Mouse (Mus musculus) right cerebral cortex, adult 2 months (tissue): ENCODE results near the gene Cnp.
A peak's percentile ranks its signal among the peaks of the same experiment; 100 is the strongest.
"Not testable (repeated sequence)": the region's sequence is repeated elsewhere in the genome, so short reads cannot be mapped to it uniquely, and the experiment has no call there.

Source experiments
- DNase-seq, 2 experiments: peaks; one replicate each; pipeline ENCODE4 v3.0.0; 2021 to 2022; ENCODE audit warnings: low spot score in 2 of 2

Gene Cnp

DNA sequence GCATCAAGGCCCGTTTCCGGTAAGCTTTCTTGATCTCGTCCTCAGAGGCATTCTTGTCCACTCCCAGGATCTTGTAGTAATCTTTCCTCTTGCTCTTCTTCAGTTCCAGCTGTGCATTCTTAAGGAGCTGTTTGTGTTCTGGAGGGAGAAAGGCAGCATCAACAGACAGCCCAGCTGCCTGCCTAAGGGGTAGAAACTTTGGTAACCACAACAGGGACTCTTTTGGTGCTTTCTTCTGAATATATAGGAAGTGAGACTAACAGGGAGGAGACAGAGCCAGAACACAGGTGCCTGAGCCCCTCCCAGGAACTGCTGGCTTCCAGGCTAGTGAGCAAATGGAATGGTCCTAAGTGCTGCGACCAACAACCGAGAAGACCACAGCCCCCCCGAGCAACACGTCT is 9.9 kb downstream of the Cnp start:
- DNase-seq = no peak

DNA sequence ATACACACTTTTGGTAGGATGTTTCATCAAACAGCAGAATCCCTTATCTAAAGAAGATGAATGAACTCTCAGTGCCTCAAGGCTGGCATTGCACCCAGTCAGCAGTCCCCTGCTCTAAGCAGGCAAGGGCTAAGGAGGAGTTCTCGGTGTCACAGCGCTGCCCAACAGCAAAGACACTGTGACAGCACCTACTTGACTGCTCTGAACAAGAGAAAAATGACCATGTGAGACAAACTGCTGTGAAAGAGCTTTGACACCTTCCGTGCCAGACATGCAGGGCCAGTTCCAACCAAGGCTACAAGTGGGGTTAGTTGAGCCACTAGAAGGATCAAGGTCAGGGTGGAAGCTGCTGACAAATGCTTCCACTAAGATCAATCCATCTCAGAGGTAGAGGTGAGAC is 10.4 kb downstream of the Cnp start:
- DNase-seq = no peak

DNA sequence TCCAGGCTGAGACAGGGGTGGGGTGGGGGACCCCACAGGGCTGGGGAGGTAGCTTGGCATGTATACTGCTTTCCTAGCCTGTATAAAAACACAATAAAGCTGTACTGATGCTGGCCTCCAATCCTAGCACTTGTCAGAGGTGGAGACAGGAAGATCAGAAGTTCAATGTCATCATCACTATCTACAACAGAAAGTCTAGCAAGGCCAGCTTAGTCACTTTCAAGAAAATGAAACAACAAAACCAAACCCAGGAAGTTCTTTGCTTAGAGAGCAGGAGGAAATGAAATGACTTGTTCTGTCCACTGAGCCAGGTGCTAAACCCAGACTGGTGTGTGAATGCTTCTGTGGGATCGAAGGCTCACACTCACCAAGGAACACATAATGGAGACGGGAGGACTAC is 13.8 kb downstream of the Cnp start:
- DNase-seq = no peak

DNA sequence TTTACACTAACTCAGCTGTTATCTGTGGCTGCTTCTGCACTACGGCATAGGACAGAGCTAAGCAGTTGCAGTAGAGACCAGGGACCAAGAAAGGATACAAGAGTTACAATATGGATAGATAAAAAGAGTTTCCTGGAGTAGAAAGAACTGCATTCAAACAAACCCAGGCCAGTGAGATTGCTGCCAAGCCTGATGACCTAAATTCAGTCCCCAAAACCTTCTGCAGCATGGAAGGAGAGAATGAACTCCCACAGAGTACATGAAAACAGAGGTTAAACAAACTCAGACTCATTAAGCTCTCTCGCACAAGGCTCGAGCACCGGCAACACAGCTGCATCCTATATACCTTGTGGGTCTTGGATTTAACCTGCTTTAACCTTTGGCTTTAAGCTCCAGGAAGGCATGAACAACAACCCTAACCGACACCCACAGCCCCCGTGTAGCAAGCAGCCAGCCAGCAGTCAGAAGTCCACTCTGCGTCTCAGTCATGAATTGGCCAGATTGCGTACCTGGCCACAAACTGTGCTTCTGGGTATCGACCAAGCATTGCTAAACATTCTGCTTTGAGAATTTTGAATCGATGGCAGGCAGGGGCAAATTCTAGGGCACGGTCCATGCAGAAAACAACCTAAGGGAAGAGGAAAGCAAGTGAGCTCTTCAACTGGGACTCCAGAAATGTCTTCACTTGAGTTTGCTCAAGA is 17.8 kb downstream of the Cnp start:
- DNase-seq = no peak

DNA sequence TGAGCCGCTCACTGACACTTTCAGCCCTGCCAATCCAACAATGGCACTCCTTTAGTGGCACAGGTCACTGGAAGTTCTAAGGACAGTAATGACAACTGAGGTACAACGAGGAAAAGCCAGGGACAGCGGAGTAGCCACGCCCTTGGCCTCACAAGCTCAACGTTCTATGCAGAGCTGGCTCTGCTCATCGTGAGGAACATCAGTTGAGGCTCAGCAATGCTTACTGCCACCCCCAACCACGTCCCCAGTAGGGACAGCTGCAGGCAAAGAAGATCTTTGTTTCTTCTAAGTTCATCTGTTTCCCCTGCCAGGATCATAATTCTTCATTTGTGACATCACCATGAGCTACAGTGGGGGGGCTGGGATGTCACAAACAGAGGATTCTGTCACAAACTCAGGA is 19.9 kb downstream of the Cnp start:
- no peak for DNase-seq

DNA sequence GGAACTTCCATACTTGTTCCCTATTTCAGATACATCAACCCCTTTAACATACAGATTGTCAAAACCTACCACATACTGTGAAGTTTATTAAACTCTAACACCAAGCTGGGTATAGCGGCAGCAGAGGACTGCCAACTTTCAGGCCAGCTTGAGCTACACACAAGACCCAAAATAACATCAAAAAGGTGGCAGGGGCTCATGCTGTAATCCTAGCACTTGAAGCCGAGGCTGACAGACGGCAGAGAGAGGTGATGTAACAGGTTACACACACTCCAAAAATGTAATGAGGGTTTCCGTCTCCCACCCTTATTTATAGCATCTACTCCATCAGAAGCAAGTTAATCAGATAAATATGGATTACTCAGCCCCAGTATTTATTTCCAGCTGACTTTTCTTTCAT is 20.8 kb downstream of the Cnp start:
- DNase-seq = no peak

DNA sequence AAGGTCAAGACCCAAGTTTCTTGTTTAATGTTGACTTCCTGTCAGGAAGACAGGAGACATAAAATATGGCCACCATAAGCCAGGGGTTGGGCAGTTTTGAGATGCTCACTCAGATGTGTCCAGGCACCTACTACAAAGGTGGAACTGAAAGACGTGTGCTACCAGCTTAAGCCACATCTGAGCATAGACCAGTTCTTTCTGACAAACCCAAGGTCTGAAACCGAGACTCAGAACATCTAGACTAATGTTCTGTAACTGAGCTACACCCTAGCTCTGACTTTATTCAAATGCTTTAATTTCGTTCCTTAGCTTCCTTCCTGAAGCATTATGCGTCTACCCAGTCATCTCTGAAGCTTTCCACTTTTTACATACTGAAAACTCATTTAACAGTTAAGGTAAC is 23.4 kb downstream of the Cnp start:
- no peak for DNase-seq

DNA sequence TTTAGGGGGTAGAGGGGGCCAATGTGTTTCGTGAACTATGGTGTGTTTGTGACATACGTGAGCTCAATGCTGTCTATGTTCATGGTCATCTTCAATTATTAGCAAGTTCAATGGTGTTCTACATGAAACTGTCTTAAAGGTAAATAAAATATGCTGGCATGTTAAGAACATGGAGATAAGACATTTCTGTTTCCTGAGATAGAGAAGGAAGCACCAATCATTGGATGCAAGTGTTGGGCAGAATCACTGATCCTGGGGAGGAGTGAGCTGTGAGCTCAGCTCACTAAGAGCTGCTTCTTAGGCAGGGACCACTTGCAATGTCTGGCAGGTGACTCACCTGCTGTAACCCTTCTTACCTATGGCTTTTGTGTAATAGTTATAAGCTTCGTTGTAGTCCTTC is 26.7 kb downstream of the Cnp start:
- DNase-seq = no peak

DNA sequence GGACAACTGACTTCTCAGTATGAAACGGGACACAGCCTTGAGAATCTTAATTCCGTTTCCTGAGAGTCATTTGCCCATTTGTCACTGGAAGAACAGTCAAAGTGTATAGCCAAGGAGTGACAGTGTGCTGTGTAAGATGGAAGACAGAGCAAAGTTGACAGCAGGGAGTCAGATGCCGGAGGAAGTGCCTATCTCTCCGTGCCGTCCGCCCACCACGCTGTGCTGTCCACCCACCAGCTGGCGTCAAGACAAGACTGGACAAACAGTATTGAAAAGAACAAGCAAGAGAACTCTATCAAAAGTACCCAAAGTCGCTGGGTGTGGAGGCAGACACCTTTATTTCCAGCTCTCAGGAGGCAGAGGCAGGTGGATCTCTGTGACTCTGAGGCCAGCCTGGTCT is 28.5 kb downstream of the Cnp start:
- DNase-seq = no peak

DNA sequence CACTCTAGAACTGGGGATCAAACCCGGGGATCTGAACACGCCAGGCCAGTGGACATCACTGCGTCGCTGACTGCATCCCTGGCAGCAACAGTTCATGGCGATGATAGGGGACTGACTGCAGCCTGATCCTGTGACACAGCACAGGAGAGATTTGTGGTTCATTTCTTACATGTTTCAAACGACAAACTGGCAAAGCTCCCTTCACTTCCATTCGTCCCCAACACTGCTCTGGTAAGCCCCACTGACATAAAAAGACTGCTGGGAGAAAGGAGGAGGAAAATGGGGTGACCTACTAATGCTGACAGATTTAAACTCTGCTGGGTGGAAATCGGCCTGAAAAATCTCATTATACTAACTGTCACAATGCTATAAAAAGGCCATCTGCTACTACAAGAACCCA is 29.1 kb downstream of the Cnp start:
- DNase-seq = no peak

DNA sequence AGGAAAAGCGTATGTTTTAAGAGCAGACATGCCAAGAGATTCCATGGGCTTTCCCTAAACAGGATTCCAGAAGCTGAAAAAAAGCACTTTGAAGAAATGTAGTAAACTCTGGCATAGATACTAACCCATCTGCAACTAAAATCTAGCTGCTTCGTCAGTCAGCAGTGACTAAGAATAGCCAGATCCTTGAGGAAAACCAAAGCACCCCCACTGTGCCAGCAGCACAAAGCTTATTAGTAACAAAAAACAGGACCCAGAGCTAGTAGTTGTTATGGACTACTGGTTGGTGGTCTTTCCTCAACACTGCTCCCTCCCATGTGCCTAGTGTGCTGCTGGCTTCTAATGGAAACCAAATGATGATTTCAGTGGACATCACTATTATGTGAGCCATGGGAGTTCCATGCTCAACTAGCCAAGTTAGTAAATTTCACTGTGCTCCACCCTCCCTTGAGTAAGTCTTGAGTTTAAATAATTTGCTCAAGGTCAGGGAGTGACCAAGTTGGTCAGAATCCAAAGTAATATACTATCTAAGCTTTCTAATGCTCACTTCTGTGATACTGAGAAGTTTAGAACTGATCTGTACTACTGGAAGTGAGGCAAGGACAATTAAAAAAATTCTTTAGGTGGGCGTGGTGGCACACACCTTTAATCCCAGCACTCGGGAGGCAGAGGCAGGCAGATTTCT is 29.8 kb downstream of the Cnp start:
- DNase-seq = no peak

DNA sequence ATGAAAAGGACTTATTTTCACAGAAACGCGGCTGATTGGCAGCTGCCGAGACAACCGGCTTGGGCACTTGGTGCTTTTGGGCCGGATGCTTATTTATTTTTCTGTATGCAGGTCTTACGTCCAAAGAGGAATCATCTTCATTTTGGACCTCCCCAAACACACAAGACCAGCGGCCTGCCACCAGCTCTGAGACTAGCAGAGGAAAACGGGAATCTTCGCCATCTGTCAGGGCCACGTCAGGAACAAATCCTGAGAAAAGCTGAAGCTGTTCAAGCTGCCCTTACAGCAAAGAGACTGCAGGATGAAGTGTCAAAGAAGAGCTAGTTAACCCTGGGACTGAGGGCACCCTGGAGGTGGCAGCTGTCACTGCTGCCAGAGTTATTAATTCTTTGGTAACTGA is 30.7 kb downstream of the Cnp start:
- DNase-seq = no peak

DNA sequence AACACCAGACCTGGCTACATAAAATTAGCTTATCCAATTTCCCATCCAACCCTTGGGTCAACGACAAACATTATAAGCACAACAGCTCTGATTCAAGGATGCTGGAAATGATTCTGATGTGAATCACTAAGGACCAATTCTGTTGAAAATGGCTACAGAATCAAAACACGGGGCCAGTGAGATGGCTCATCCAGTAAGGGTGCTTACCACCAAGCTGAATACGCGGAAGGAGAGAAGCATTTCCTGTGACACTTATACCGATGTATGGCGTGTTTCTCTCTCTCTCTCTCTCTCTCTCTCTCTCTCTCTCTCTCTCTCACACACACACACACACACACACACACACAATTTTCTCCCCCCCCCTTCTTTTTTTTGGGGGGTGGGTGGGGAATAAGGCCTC is 32.4 kb downstream of the Cnp start:
- no peak for DNase-seq

DNA sequence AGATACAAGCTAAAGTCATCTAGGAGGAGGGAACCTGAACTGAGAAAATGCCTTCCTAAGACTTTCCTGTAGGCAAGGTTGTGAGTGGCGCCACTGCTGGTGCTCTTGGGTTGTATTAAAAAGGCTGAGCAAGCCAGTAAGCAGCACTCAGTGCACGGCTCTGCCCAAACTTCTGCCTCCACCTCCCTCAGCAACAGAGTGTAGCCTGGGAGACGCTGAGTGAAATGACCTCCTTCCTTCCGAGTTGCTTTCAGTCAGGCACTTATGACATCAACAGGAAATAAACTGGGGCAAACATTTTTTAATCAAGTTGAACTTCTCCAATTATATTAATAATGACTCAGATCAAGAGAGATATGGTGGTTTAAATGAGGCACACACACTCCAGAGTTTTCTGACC is 34.1 kb downstream of the Cnp start:
- DNase-seq = no peak

DNA sequence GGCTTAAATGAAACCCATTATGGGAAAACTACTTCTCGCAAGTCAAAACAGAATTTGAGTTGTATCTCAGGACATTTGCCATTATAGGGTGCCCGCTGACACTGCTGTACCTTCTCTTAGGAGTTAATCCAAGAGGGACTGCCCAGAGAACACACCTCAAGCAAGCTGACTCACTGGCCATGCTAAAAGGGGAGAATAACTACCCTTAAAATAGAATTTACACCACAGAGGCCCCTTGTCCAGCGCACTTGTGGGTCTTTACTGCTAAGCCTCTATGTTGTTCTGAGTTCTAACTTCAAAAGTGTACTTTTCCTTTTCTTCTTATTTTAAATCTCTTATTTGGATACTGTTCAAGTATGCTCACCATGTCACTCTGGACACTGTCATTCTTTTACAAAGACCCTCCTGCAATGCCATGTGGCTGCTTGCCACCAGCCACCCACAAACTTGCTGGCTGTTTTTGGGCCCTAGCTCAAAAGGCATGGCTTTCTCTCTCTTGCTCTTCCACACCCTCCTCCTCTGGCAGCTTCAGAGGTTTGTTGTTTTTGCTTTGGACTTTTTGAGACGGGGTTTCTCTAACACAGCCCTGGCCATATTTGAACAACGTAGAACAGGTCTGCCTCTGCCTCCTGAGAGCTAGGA is 34.8 kb downstream of the Cnp start:
- DNase-seq = no peak

DNA sequence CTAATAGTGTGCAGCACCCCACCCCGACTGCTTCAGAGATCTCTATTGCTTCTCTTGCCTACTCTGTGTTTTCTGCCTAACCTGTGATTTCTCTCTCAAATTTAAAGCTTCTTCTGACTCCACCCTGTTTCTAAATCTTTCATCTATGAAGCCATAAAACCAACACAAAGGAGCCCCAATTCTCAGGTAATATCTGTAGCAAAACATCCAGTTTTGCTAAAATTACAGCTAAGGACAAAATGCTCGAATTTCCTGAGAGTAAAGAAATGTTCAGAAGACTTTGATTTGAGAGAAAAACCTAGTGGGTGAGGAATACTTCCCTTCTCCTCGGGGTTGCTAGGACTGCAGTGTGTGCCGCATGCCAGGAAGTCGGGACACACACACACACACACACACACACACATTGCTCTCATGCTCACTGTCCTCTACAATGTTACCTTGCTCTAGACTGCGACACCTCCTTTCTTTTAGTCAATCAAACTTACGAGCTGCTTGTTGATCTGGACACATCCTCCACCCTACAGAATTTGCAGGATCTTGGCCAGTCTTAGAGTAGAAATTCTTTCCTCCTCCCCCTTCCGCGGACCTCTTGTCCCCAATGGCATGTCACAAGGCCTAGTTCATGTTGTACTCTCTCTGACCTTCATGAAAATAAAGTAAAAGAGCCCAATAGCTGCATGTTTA is 35.4 kb downstream of the Cnp start:
- no peak for DNase-seq

DNA sequence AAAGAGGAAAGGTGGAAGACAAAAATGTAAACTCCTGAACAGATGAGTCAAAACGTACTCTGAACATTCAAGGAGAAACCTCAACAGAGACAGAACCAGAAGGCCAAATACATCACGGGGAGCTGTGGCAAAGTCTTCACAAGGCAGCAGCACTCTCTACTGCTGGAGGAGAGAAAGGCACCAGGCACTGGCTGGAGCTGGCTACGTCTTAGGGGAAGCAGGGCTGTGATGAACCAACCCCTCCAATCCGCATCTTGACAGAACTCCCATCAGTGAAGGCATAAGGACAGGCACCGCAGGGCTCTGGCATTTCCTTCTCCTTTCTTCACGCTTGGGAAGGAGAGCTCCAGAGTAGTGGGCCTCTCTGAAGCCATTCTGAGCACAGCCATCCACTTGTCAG is 36.9 kb downstream of the Cnp start:
- DNase-seq = no peak

DNA sequence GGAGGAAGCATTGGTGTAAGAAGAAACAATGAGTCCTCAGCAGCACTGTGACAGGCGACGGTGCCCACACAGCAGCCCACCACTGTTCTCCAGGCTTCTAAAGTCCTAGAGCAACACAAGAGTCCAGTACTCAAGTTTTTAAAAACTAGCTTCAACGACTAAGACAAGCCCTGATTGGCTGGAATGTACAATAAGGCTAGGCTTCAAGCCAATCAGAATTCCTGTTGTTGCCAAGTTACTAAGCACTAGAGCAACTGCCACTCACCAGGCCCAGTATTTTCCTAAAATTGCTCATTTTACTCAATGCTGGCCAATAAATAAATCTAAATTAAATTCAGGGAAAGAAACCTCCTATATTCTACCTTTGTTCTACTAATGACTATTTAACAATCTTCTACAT is 38.5 kb downstream of the Cnp start:
- DNase-seq = no peak

DNA sequence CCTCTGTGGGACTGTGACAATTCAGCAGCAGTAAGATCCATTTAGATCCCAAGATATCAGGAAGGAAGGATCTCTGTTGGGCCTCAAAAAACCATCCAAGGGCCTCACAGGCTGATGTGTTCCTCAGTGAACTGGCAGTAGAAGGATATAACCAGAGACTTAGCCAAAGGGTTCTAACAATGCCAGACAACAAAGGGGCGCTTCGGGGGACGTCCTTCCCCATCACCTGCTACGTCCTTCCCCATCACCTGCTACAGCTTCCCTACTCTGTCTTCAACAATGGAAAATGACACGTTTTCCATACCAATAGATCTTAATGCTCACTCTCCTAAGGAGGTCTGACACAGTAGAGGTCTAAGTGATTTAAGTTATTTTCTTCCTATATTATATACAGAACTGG is 41.6 kb downstream of the Cnp start:
- no peak for DNase-seq

DNA sequence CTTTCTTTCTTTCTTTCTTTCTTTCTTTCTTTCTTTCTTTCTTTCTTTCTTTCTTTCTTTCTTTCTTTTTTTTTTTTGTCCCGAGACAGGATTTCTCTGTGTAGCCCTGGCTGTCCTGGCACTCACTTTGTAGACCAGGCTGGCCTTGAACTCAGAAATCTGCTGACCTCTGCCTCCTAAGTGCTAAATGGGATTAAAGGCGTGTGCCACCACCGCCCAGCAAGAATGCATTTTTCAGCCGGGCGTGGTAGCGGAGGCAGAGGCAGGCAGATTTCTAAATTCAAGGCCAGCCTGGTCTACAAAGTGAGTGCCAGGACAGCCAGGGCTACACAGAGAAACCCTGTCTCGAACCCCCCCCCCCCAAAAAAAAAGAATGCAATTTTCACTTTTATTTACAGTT is 42.1 kb downstream of the Cnp start:
- DNase-seq = not testable (repeated sequence)

DNA sequence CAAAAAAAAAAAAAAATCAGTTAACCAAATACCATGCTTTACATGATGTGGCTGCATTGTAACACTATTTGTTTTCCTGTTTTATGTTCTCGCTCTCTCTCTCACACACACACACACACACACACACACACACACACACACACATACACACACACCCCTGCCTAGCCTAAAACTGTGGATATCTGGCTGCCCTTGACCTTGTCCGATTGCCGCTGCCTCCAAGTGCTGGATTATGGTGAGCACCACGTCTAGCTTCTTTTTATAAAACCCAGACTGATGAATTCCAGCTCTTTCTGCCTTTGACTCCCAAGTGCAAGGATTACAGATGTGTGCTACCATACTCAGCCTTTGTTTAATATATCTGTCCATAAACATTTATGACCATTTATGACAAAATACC is 42.8 kb downstream of the Cnp start:
- DNase-seq = no peak

DNA sequence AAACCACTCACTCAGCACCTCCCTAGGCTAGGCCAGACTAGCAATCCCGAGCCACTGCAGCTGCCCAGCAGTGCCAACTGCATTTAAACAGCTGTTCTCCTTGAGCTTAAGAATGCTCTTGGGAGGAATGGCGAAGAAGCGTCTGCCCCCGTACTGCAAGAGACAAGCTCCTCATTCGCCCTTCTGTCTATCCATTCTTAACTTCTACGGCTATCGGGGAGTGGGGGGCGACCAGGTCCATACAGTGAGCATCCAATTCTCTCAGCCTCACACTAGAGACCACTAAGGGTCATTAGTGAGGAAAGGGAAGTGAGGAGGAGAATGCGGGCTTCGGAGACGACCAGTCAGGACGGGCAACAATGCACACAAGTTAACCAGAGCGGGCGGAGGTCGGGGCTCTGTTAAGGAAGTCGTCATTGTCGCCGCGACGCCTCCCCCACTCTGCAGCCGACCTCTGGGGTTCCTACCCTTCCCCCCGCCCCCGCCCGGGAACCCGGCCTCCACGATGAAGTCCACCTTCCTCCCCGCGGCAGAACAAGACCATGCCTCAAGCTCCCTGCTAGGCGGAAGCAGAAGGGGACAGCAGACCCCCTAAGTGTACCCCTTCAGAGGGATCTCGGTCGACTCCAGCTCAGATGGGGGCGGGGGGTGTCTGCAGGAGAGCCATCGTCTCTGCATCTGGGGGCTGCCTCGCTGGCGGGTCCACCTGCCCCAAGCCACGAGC is 44.2 kb downstream of the Cnp start, which contains the start of gene Nkiras2:
TSS of gene Nkiras2 (plus strand) at position 484 of the 724 bp plus-strand sequence.
- peak; percentile 56 to 61 for DNase-seq
